Mouse (Mus musculus) C2C12 (cell line): ENCODE data around the gene Olfr578.

Source experiments
- CEBPB ChIP-seq: IDR thresholded peaks from one replicate; pipeline ENCODE4 v1.6.1; 2011; ENCODE audit warnings: low read depth, mild to moderate bottlenecking, control low read depth, moderate library complexity
- CTCF ChIP-seq: IDR thresholded peaks from one replicate; pipeline ENCODE4 v1.5.1; 2011; ENCODE audit not compliant: control insufficient read depth, insufficient read depth, insufficient read length
- MAX ChIP-seq: IDR thresholded peaks from one replicate; pipeline ENCODE4 v1.6.1; 2011; ENCODE audit warnings: mild to moderate bottlenecking, control low read depth
- MYOD1 ChIP-seq: IDR thresholded peaks from one replicate; pipeline ENCODE4 v1.6.1; 2011; ENCODE audit warnings: low read depth; ENCODE audit not compliant: control insufficient read depth, insufficient read length
- USF1 ChIP-seq: IDR thresholded peaks from one replicate; pipeline ENCODE4 v1.6.1; 2011; ENCODE audit warnings: low read depth, mild to moderate bottlenecking, control low read depth, moderate library complexity

DNA sequence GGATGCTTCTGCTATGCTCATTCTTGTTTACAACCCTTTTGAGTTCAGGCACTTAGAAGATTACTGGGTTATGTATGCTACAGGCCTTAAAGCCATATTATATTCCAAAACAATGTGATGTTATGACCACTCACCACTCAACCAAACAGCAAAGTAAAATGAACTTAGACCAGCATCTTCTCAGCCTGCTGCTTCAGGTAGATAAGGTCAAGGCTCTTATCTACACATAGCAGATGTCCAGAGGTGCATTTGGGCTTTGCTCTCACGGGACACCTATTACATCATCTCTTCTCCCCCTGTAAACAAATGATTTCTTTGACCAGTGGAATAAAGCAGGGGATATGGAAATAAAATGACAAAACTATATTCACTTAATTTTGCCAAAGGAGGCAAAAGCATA lies 30.5 kb downstream of the Olfr578 start, which contains the start of gene Olfr575:
- TF ChIP-seq CTCF (no peak), USF1 (no peak), MAX (no peak), MYOD1 (no peak), CEBPB (no peak)
